Mouse (Mus musculus): ENCODE data around the gene Mymx. TPM values are rescaled to one million over a fixed set of nuclear protein-coding genes. Genes with fewer than 3 reads are reported as not detected.
A peak's percentile ranks its signal among the peaks of the same experiment; 100 is the strongest.

Mymx gene
- polyA plus RNA-seq, 1 experiment: not detected

DNA sequence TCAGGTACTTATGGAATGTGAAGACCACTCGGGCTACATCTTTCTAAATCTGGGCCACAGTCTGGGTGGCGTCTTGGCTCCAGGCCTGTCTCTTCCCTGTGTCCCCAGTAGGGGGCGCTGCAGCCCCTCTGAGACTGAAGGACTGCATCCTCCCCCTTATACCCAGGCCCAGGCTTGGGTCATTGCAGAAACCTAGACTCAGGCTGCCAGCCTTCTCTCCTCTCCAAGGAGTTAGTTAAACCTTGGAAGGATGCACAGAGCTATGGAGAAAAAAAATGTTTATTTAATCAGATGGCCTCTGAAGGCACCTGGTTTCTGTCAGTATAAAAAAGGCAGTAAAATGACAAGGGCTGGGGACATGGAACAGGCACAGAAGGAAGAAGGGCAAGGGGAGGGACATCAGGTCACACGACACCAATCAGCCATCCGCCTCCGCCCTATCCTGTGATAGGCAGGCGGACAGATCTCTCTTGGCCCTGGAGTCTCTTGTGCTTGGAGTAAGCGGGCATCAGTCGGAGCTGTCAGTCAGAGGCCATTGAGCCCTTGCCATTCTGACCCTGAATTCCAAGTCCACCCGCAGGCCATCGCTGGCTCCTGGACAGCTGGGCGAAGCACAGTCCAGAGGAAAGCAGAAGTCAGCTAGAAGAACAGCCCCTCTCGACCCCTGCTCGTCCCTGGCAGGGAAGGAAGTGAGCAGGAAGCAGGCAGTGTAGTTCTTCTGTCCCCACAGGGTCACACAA lies 16.8 kb downstream of the Mymx start:
- peak; percentile 60 for DNase-seq
- peak; percentile 77 for TF ChIP-seq CTCF (IDR thresholded peaks at IDR 0.05; ENCODE audit: insufficient read depth, low read length)
- peak; percentile 37; the same call in 1 of the 2 replicates for TF ChIP-seq POLR2A (IDR thresholded peaks at IDR 0.05; ENCODE audit: borderline replicate concordance, extremely low read depth, low read depth, low read length)
- H3K4me1 ChIP-seq (ENCODE audit: control insufficient read depth, insufficient read depth, low read length): peaks cover 23% of the 10 kb centered on the region
- no peak overlapping the region for H3K4me3 ChIP-seq (replicated peaks; ENCODE audit: extremely low read depth, low read depth, low read length)
- WGBS: 19% methylated on average over 14 of the region's 14 CpGs

- 23% methylated on average over 12 of the region's 12 CpGs for WGBS
- TF ChIP-seq CTCF (IDR thresholded peaks at IDR 0.05; ENCODE audit: insufficient read depth, low read length) (no peak), POLR2A (IDR thresholded peaks at IDR 0.05; ENCODE audit: borderline replicate concordance, extremely low read depth, low read depth, low read length) (peak; percentile 27; the same call in 1 of the 2 replicates)
- Histone ChIP-seq H3K4me3 (replicated peaks; ENCODE audit: extremely low read depth, low read depth, low read length) (peak overlapping the region; percentile 10), H3K4me1 (ENCODE audit: control insufficient read depth, insufficient read depth, low read length) (peaks cover 23% of the 10 kb centered on the region)
- peak; percentile 73 for DNase-seq
Measured at GRCm38 (mm10) chr17:45584096-45584896, 17.6 kb downstream of the Mymx start.

GRCm38 (mm10) chr17:45582715-45583355 lies 19.1 kb downstream of the Mymx start:
- DNase-seq: no peak
- 44% methylated on average over 6 of the region's 6 CpGs for WGBS
- Histone ChIP-seq H3K4me3 (replicated peaks; ENCODE audit: extremely low read depth, low read depth, low read length) (no peak overlapping the region), H3K4me1 (ENCODE audit: control insufficient read depth, insufficient read depth, low read length) (peaks cover 23% of the 10 kb centered on the region)
- TF ChIP-seq CTCF (IDR thresholded peaks at IDR 0.05; ENCODE audit: insufficient read depth, low read length): peak; percentile 53
- TF ChIP-seq POLR2A (IDR thresholded peaks at IDR 0.05; ENCODE audit: borderline replicate concordance, extremely low read depth, low read depth, low read length): no peak

DNA sequence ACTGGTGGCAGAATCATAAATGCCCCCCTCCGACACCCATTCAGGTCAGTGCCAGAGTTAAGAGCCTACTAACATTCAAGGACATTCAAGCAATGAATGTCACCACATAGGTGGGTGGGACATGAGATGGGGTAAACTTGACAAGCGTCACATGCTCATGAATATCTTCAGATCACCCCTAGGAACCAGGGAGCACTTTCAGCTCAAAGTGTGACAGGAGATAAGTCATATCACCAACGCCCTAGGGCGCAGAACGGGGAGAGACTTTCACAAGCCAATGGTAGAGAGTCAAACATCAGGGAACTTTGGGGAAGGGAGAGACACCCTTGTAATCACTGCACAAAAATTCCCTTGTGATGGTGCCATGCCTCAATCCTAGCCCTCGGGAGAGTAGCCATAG lies 19.7 kb downstream of the Mymx start:
- Histone ChIP-seq H3K4me3 (replicated peaks; ENCODE audit: extremely low read depth, low read depth, low read length) (no peak overlapping the region), H3K4me1 (ENCODE audit: control insufficient read depth, insufficient read depth, low read length) (peaks cover 23% of the 10 kb centered on the region)
- no peak for DNase-seq
- TF ChIP-seq POLR2A (IDR thresholded peaks at IDR 0.05; ENCODE audit: borderline replicate concordance, extremely low read depth, low read depth, low read length) (no peak), CTCF (IDR thresholded peaks at IDR 0.05; ENCODE audit: insufficient read depth, low read length) (no peak)
- whole genome bisulfite sequencing: 92% methylated on average over 6 of the region's 6 CpGs

DNA sequence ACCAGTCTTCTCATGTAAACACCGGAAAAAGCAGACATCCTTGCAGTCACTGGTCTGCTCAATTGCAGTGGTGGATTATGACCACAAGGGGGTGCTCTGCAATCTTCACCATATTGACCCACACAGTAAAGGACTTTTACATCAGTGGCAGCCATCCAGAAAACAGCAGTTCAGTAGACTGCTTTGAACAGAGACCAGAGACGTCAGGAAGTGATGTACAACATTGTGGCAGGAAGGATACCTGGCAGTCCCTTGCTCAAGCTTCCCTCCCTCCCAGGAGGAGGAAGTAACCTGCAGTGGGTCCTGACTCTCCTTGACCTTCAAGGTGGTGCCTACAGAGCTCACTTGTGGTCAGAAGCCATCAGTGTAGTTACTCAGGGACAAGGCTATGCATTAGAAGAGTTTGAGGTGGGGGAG lies 20.3 kb downstream of the Mymx start:
- 3% methylated on average over 2 of the region's 2 CpGs for WGBS
- DNase-seq: peak; percentile 64
- H3K4me1 ChIP-seq (ENCODE audit: control insufficient read depth, insufficient read depth, low read length): peaks cover 23% of the 10 kb centered on the region
- TF ChIP-seq POLR2A (IDR thresholded peaks at IDR 0.05; ENCODE audit: borderline replicate concordance, extremely low read depth, low read depth, low read length) (no peak), CTCF (IDR thresholded peaks at IDR 0.05; ENCODE audit: insufficient read depth, low read length) (peak; percentile 56)
- H3K4me3 ChIP-seq (replicated peaks; ENCODE audit: extremely low read depth, low read depth, low read length): no peak overlapping the region

DNA sequence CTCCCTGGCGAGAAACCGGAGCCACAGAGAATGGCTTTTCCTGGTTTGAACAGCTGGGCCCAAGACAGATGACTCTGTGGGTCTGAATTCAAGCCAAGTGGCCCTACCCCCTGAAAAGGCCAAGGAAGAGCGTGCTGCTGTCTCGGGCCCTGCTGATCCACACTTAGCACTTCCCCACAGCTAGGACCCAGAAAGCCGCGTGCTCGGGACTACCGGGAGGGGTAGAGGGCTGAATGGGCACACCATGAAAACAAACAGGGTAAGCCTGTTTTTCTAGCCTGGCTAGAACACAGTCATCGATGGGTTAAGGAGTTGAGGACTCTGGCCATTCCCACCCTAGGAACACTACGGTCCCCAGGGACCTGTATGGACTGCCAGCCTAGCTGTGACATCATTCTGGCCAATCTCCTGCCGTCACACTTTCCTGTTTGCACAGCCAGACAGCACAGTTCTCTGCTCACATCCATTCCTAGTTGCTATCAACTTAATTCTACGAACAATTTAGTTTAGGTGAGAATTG lies 20.9 kb downstream of the Mymx start:
- DNase-seq: no peak

DNA sequence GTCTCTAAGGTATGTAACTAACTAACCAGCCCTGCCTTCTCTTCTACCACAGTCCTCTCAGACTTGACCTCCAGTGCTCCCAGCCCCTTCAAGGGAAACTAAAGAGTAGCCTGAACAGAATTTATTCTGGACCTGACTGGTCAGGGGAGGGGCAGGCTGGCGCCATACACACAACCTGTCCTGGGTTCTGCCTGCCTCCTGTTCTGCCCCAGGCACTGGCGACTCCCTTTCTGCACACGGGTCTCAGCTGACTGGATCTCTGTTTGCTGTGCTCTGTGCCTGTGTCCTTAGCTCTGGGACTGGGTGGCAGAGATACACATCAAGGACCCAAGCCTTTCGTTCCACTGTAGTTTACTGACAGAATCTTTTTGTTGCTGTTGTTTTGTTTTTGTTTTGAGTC lies 22.3 kb downstream of the Mymx start:
- DNase-seq: no peak
- Histone ChIP-seq H3K4me1 (ENCODE audit: control insufficient read depth, insufficient read depth, low read length) (peaks cover 11% of the 10 kb centered on the region), H3K4me3 (replicated peaks; ENCODE audit: extremely low read depth, low read depth, low read length) (no peak overlapping the region)
- TF ChIP-seq CTCF (IDR thresholded peaks at IDR 0.05; ENCODE audit: insufficient read depth, low read length): no peak
- TF ChIP-seq POLR2A (IDR thresholded peaks at IDR 0.05; ENCODE audit: borderline replicate concordance, extremely low read depth, low read depth, low read length): no peak
- WGBS: 76% methylated on average over 4 of the region's 4 CpGs

More for the DNA sequence above, 20.9 kb downstream of the Mymx start:
- TF ChIP-seq POLR2A (IDR thresholded peaks at IDR 0.05; ENCODE audit: borderline replicate concordance, extremely low read depth, low read depth, low read length) (no peak), CTCF (IDR thresholded peaks at IDR 0.05; ENCODE audit: insufficient read depth, low read length) (no peak)
- WGBS: 16% methylated on average over 12 of the region's 12 CpGs
- H3K4me3 ChIP-seq (replicated peaks; ENCODE audit: extremely low read depth, low read depth, low read length): no peak overlapping the region
- peaks cover 22% of the 10 kb centered on the region for H3K4me1 ChIP-seq (ENCODE audit: control insufficient read depth, insufficient read depth, low read length)

- TF ChIP-seq CTCF (IDR thresholded peaks at IDR 0.05; ENCODE audit: insufficient read depth, low read length) (peak; percentile 17; the same call in 1 of the 2 replicates), POLR2A (IDR thresholded peaks at IDR 0.05; ENCODE audit: borderline replicate concordance, extremely low read depth, low read depth, low read length) (no peak)
- no peak overlapping the region for H3K4me3 ChIP-seq (replicated peaks; ENCODE audit: extremely low read depth, low read depth, low read length)
- DNase-seq: no peak
- 78% methylated on average over 7 of the region's 7 CpGs for WGBS
- peaks cover 10% of the 10 kb centered on the region for H3K4me1 ChIP-seq (ENCODE audit: control insufficient read depth, insufficient read depth, low read length)
Measured at GRCm38 (mm10) chr17:45578843-45579242, 23.1 kb downstream of the Mymx start.

DNA sequence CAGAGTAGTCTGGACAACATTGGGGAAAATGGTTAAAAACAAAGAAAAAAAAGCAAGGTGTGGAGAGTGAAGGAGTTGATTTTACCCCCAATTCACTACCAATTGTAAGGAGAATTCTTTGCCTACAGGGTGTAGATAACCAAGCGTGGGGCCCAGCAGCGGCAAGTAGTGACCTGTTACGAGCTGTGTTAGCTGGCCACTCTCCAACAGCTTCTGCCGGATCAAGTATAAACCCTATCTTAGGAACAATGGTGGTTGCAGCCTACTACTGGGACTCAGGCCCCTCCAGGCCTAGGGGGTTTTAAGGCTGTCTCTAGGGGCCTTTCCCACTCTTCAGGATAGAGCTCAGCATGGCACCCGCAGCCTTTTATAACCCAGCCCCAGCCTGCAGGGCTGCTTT lies 23.7 kb downstream of the Mymx start:
- peaks cover 10% of the 10 kb centered on the region for H3K4me1 ChIP-seq (ENCODE audit: control insufficient read depth, insufficient read depth, low read length)
- no peak for DNase-seq
- H3K4me3 ChIP-seq (replicated peaks; ENCODE audit: extremely low read depth, low read depth, low read length): no peak overlapping the region
- WGBS: 52% methylated on average over 5 of the region's 5 CpGs
- no peak for TF ChIP-seq POLR2A (IDR thresholded peaks at IDR 0.05; ENCODE audit: borderline replicate concordance, extremely low read depth, low read depth, low read length)
- no peak for TF ChIP-seq CTCF (IDR thresholded peaks at IDR 0.05; ENCODE audit: insufficient read depth, low read length)

All from lung, adult 2 months (tissue).